Mouse (Mus musculus) heart, embryonic 16.5 days (tissue): ENCODE results near the gene G430095P16Rik. TPM values are rescaled to one million over a fixed set of nuclear protein-coding genes. Genes with fewer than 3 reads are reported as not detected.

Experiments
- ATAC-seq: fragments of 200-750 bp; cut with Nextera tagmentation; replicated peaks from 2 replicates; pipeline ENCODE4 v1.8.0; 2017; ENCODE audit warnings: moderate number of reproducible peaks; ENCODE audit not compliant: insufficient read depth, low FRiP score; ENCODE audit errors: extremely low read depth
- H3K27ac ChIP-seq: fragments of 300-500 bp; sonication (generic); 2 replicates; pipeline ENCODE4 v1.5.1; 2014; ENCODE audit warnings: mild to moderate bottlenecking, low read length, control low read depth, moderate library complexity
- H3K27me3 ChIP-seq: fragments of 300-500 bp; sonication (generic); 2 replicates; pipeline ENCODE4 v1.6.1; 2014; ENCODE audit warnings: low read length, mixed read lengths; ENCODE audit not compliant: control insufficient read depth, insufficient read depth
- H3K36me3 ChIP-seq: fragments of 300-500 bp; sonication (generic); 2 replicates; pipeline ENCODE4 v1.6.1; 2014; ENCODE audit not compliant: control insufficient read depth, insufficient read depth
- H3K4me1 ChIP-seq: fragments of 300-500 bp; sonication (generic); 2 replicates; pipeline ENCODE4 v1.6.1; 2014; ENCODE audit warnings: low read length, mixed read lengths; ENCODE audit not compliant: control insufficient read depth, insufficient read depth
- H3K4me2 ChIP-seq: fragments of 300-500 bp; sonication (generic); 2 replicates; pipeline ENCODE4 v1.6.1; 2014; ENCODE audit warnings: low read depth, mild to moderate bottlenecking, control low read depth, low read length
- H3K4me3 ChIP-seq: fragments of 300-500 bp; sonication (generic); 2 replicates; pipeline ENCODE4 v1.5.1; 2014; ENCODE audit warnings: mild to moderate bottlenecking, control low read depth, low read length
- H3K9ac ChIP-seq: fragments of 300-500 bp; sonication (generic); 2 replicates; pipeline ENCODE4 v1.6.1; 2014; ENCODE audit warnings: low read length, control low read depth
- H3K9me3 ChIP-seq: fragments of 300-500 bp; sonication (generic); replicated peaks from 2 replicates; pipeline ENCODE4 v1.6.1; 2016; ENCODE audit warnings: low read length; ENCODE audit not compliant: control insufficient read depth
- whole genome bisulfite sequencing: fragments of 180-500 bp; shearing (Covaris S2); extraction: QIAGEN DNeasy Blood & Tissue Kit; methylation state at CpG from one replicate; pipeline ENCODE4 v1.1.7; 2014; 5-methylcytosine and 5-hydroxymethylcytosine counted together
- polyA plus RNA-seq: library from polyadenylated mRNA; unstranded; fragments of >200 nt; fragmentation: Nextera tagmentation; extraction: Ambion mirVana; gene quantifications from 2 replicates; pipeline ENCODE4 v1.2.1, GENCODE M21; 2015

The G430095P16Rik gene
- polyA plus RNA-seq, 1 experiment from 2014 or later = 3.1 TPM

- 0 out of 2 replicates have a peak, but pooled peaks have one; percentile 9 for ATAC-seq
- Histone ChIP-seq H3K36me3 (0 out of 2 replicates have a peak, but pooled peaks cover 3% of the 10 kb centered on the region), H3K9ac (peak overlapping the region; percentile 53), H3K27me3 (peaks cover 43% of the 10 kb centered on the region), H3K4me1 (peaks cover 34% of the 10 kb centered on the region), H3K9me3 (no peaks in the 10 kb centered on the region), H3K4me2 (peak overlapping the region; percentile 50), H3K4me3 (peak overlapping the region; percentile 32), H3K27ac (peak overlapping the region; percentile 83)
- 17% methylated on average over 44 of the region's 45 CpGs for WGBS
Measured at GRCm38 (mm10) chr8:84706610-84707266, 16.1 kb upstream of the G430095P16Rik start.

- Histone ChIP-seq H3K27ac (peak overlapping the region; percentile 83), H3K9me3 (no peaks in the 10 kb centered on the region), H3K36me3 (0 out of 2 replicates have a peak, but pooled peaks cover 3% of the 10 kb centered on the region), H3K27me3 (peaks cover 41% of the 10 kb centered on the region), H3K4me1 (peaks cover 33% of the 10 kb centered on the region), H3K9ac (peak overlapping the region; percentile 53), H3K4me2 (peak overlapping the region; percentile 50), H3K4me3 (peak overlapping the region; percentile 32)
- ATAC-seq = 0 out of 2 replicates have a peak, but pooled peaks have one; percentile 3
- WGBS = 17% methylated on average over 22 of the region's 22 CpGs
Measured at GRCm38 (mm10) chr8:84707267-84707883, 15.4 kb upstream of the G430095P16Rik start.

DNA sequence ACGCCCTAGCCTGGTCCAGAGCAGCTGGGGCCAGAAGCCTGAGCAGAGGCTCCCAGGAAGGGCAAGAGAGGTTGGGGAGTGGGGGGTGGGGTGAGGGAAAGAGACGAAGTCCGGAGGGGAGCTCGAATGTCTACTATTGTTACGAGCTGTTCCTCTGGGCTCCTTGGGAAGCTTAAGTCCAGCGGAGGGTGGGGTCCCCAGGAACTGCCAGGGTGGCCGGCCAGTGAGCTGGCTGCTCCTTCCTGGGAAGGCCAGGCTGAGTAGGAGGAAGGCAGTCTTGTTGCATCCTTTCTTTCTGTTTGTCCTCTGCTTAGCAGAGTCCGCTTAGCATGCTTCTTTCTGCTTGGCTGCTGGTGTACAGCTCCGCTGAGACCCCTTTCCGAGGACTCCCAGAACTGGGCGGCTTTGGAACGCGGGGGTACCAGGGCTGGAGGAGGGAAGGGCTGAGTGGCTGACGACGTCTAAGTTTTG lies 14.7 kb upstream of the G430095P16Rik start:
- peak overlapping the region; percentile 50 for H3K4me2 ChIP-seq
- H3K9ac ChIP-seq = peak overlapping the region; percentile 45; the same call in 1 of the 2 replicates
- 32% methylated on average over 15 of the region's 15 CpGs for WGBS
- ATAC-seq = no peak
- H3K36me3 ChIP-seq = 0 out of 2 replicates have a peak, but pooled peaks cover 3% of the 10 kb centered on the region
- H3K4me1 ChIP-seq = peaks cover 37% of the 10 kb centered on the region
- H3K9me3 ChIP-seq = no peaks in the 10 kb centered on the region
- H3K27ac ChIP-seq = peak overlapping the region; percentile 83
- H3K27me3 ChIP-seq = peaks cover 38% of the 10 kb centered on the region
- peak overlapping the region; percentile 32; the same call in 1 of the 2 replicates for H3K4me3 ChIP-seq

DNA sequence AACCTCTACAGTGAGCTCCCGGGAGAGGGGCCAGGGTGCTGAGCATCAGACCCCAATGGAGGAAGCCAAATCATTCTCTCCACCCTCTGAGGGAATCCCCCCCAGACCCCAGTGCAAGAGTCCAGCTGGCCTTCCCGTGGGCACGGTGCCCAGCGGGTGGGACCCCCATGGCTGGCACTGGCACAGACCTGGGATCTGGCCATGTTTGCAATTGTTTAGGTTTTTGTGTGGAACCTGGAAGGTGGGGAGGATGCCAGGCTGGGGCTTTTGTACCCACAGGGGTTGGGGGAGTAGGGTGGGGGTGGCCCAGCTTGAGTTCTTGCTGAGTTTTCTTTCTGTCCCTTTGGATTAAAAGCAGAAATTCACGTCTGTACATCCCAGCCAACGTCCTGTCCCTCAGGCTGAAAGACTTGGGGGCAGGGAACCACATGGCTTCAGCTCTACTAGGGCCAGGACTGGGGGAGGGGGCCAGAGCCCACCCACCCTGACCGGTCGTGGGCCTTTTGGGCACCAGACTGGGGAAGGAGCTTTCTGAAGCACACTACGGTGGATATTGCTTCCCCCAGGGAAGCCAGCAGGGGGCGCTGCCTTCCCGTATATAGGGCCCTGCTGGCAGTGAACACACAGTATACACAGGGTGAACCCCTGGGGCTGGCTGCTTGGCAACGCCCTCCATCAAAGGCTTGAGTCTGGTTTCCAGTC lies 13.9 kb upstream of the G430095P16Rik start:
- H3K4me1 ChIP-seq = peaks cover 40% of the 10 kb centered on the region
- H3K27me3 ChIP-seq = peaks cover 32% of the 10 kb centered on the region
- H3K9ac ChIP-seq = no peak overlapping the region
- H3K27ac ChIP-seq = no peak overlapping the region
- H3K9me3 ChIP-seq = no peaks in the 10 kb centered on the region
- 20% methylated on average over 12 of the region's 12 CpGs for WGBS
- H3K4me3 ChIP-seq = no peak overlapping the region
- peak overlapping the region; percentile 50; the same call in 1 of the 2 replicates for H3K4me2 ChIP-seq
- peak; percentile 40 for ATAC-seq
- 0 out of 2 replicates have a peak, but pooled peaks cover 3% of the 10 kb centered on the region for H3K36me3 ChIP-seq

GRCm38 (mm10) chr8:84709931-84710330 lies 12.9 kb upstream of the G430095P16Rik start:
- H3K4me3 ChIP-seq = no peak overlapping the region
- H3K9me3 ChIP-seq = no peaks in the 10 kb centered on the region
- H3K4me2 ChIP-seq = no peak overlapping the region
- WGBS = 98% methylated on average over 1 of the region's 1 CpGs
- H3K36me3 ChIP-seq = 0 out of 2 replicates have a peak, but pooled peaks cover 3% of the 10 kb centered on the region
- no peak overlapping the region; the same call in 1 of the 2 replicates for H3K27ac ChIP-seq
- H3K9ac ChIP-seq = 0 out of 2 replicates have a peak overlapping the region, but pooled peaks have one; percentile 28
- peaks cover 25% of the 10 kb centered on the region for H3K27me3 ChIP-seq
- H3K4me1 ChIP-seq = peaks cover 35% of the 10 kb centered on the region
- no peak for ATAC-seq

DNA sequence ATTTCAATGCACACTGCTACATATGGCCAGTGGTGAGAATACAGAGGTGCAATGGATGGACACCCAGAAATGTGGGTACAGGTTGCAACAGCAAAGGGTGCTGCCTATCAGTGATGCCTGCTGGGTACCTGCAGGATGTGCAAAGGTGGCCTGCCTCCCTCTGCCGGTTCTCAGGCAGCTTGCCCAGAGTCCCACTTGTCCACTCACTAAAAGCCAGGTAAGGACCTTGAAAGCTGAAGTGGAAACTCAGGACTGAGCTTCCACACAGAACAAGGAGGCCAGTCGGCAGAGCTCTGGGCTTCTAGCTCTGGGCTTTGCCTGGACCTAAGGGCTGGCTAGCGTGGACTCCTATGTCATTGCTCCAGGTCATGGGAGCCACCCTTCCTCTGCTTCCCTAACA lies 11.5 kb upstream of the G430095P16Rik start:
- Histone ChIP-seq H3K9ac (peak overlapping the region; percentile 20; the same call in 1 of the 2 replicates), H3K9me3 (no peaks in the 10 kb centered on the region), H3K4me1 (peaks cover 27% of the 10 kb centered on the region), H3K4me3 (no peak overlapping the region), H3K27me3 (peaks cover 22% of the 10 kb centered on the region), H3K36me3 (0 out of 2 replicates have a peak, but pooled peaks cover 3% of the 10 kb centered on the region), H3K4me2 (no peak overlapping the region), H3K27ac (peak overlapping the region; percentile 77)
- ATAC-seq = no peak
- WGBS = 49% methylated on average over 3 of the region's 3 CpGs

- Histone ChIP-seq H3K9me3 (no peaks in the 10 kb centered on the region), H3K4me2 (peak overlapping the region; percentile 11; the same call in 1 of the 2 replicates), H3K4me1 (peaks cover 22% of the 10 kb centered on the region), H3K27me3 (peaks cover 21% of the 10 kb centered on the region), H3K4me3 (no peak overlapping the region), H3K9ac (0 out of 2 replicates have a peak overlapping the region, but pooled peaks have one; percentile 35), H3K36me3 (0 out of 2 replicates have a peak, but pooled peaks cover 3% of the 10 kb centered on the region), H3K27ac (peak overlapping the region; percentile 77)
- ATAC-seq = peak; percentile 67
- 32% methylated on average over 11 of the region's 11 CpGs for WGBS
Measured at GRCm38 (mm10) chr8:84711933-84712758, 10.7 kb upstream of the G430095P16Rik start.

GRCm38 (mm10) chr8:84712759-84713120 lies 10.1 kb upstream of the G430095P16Rik start:
- Histone ChIP-seq H3K4me2 (no peak overlapping the region), H3K4me3 (no peak overlapping the region), H3K4me1 (peaks cover 20% of the 10 kb centered on the region), H3K36me3 (0 out of 2 replicates have a peak, but pooled peaks cover 3% of the 10 kb centered on the region), H3K27ac (peak overlapping the region; percentile 81), H3K9me3 (no peaks in the 10 kb centered on the region), H3K9ac (peak overlapping the region; percentile 45; the same call in 1 of the 2 replicates), H3K27me3 (peaks cover 18% of the 10 kb centered on the region)
- ATAC-seq = peak; percentile 38; the same call in 1 of the 2 replicates
- WGBS = 36% methylated on average over 3 of the region's 3 CpGs
